Mouse (Mus musculus): ENCODE measurements around the gene Nckap5. TPM values are rescaled to one million over a fixed set of nuclear protein-coding genes. Genes with fewer than 3 reads are reported as not detected.

The Nckap5 gene
- polyA plus RNA-seq, 1 experiment = not detected

DNA sequence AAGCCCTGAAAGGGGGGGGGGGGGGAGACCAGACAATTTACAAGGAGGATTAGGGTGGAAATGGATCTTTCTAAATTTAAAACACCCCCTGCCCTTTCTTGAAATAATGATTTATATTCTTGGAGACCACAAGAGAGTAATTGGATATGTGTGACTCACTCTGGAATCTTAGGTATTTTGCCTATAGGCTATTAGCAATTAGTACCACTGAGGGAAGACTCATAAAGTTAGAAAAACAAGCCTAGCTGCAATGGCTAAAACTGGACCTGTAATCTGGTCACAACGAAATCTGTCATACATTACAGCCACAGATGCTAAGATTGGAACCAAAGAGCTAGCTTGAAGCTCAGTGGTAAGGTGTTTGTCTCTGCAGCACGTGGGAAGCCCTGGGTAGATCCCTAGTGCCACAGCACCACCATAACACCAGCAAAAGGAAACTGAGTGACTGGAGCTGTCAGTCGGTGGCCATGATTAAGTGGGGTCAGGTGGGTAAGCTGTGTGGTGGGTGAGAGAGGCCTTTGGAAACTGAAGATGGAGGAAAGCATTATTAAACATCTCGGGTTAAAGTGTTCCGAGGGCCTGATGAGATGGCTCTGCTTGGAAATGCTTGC lies 318.7 kb downstream of the Nckap5 start:
- TF ChIP-seq GATA1 (IDR thresholded peaks at IDR 0.05; ENCODE audit: low read length) = no peak

GRCm38 (mm10) chr1:126504717-126505116 lies 325.9 kb downstream of the Nckap5 start:
- no peak for TF ChIP-seq GATA1 (IDR thresholded peaks at IDR 0.05; ENCODE audit: low read length)

DNA sequence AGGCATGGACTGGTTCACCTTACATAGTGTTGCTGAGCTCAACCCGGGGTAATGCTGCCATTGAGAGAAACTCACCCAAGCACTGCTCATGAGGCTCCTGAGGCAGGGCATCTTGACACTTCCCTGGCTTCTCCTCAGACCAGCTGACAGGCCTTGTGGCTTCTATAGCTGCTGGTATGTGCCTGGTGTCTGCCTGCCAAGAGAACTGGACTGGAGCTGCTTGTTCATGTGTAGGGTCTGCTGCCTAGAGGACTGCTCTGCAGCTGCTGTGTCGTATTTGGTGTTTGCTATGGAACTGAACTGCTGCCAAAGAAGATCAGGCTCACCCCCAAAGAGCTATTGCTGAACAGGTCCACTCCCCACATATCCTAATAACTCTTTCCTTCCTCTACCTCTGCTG lies 327.9 kb downstream of the Nckap5 start:
- TF ChIP-seq GATA1 (IDR thresholded peaks at IDR 0.05; ENCODE audit: low read length) = no peak

GRCm38 (mm10) chr1:126496722-126497121 lies 333.9 kb downstream of the Nckap5 start:
- TF ChIP-seq GATA1 (IDR thresholded peaks at IDR 0.05; ENCODE audit: low read length) = no peak

GRCm38 (mm10) chr1:126492206-126493071 lies 338.2 kb downstream of the Nckap5 start:
- no peak for TF ChIP-seq GATA1 (IDR thresholded peaks at IDR 0.05; ENCODE audit: low read length)

DNA sequence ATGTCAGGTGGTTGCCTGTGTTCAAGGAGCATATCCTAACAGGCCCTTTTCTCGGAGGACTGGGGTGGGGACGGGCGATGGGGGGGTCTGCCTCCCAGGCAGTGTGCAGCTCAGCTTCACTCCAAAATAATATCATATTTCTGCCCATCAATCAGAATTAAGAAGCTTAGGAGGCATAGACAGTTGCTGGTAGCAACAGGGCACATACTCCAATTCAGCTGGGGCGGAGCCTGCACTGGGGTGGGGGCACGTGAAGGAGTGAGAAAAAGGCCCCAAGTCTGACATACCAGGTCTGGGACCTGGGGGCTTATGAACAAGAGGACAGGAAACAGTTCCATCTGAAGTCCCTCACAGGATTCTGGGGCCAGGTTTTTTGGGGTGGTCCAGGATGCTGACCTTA lies 339.2 kb downstream of the Nckap5 start:
- no peak for TF ChIP-seq GATA1 (IDR thresholded peaks at IDR 0.05; ENCODE audit: low read length)

DNA sequence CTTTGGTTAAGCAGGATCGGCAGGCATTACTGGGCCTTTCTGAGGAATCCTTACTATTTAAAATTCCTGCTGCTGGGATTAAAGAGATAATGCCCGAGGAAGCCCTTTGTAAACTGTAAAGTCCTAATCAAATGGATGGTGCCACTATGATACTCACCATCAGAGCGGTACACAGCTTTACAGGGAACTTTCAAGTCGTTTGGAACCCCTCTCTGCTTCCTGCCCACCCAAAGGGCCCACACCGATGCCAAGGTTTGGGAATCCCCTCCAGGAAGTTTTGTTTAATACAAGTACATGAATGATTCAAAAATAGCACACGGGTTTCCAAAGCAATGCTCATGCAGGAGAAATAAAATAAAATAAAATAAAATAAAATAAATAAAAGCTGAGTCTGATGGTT lies 340.3 kb downstream of the Nckap5 start:
- no peak for TF ChIP-seq GATA1 (IDR thresholded peaks at IDR 0.05; ENCODE audit: low read length)

DNA sequence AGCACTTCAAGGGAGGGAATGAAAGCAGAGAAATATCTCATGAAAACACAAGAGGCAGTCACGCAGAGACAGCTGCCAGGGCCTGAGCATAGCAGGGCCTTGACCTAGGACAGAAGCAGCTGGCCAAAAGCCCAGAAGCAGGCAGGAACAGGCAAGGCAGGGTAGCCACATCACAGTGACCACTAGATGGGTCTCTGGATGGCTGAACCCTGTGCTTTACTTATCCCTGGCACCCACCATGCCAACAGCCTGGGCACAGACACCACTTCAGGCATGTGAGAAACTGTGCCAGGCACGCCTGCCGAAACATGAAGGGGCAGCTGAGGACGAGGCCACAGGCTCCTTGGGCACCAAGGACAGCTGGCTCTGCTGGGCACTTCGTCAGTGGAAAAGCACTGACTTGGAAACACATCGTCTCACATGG lies 345.9 kb downstream of the Nckap5 start:
- no peak for TF ChIP-seq GATA1 (IDR thresholded peaks at IDR 0.05; ENCODE audit: low read length)

- no peak for TF ChIP-seq GATA1 (IDR thresholded peaks at IDR 0.05; ENCODE audit: low read length)
Measured at GRCm38 (mm10) chr1:126483665-126484064, 346.9 kb downstream of the Nckap5 start.

DNA sequence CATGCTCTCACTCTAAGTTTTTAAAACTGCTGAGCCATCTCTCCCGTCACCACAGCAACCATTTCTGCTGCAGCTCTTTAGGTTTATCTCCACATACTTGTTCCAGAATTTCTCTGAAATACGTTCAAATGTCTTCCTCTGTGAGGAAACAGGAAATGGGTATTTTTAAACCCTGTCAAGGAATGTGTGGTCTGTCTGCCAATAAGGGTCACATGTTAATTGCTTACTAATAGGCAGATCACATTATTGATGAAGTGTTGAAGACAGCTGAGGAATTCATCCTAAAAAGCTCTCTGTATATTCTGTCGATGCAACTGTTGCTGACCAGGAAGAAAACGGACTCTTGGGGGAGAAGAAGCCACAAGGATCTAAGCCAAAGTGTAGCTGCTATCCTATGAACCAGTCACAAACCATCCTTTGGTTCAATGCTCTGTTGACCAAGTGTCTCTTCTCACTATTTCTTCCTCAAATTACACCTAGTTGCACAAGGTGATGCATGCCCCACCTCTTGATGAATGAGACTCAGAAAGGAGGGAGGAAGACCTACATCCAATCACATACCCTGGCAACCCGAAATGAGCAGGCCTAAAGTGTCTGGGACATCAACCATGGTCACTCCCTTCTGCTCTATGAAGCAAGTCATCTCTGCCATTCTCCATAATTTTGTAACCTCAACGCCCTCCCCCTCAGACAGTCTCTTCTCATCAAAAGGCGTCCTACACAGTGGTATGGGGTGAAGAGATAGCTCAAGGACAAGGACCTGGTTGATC lies 349.0 kb downstream of the Nckap5 start:
- no peak for TF ChIP-seq GATA1 (IDR thresholded peaks at IDR 0.05; ENCODE audit: low read length)

GRCm38 (mm10) chr1:126473044-126473443 lies 357.6 kb downstream of the Nckap5 start:
- TF ChIP-seq GATA1 (IDR thresholded peaks at IDR 0.05; ENCODE audit: low read length) = no peak

- no peak for TF ChIP-seq GATA1 (IDR thresholded peaks at IDR 0.05; ENCODE audit: low read length)
Measured at GRCm38 (mm10) chr1:126471419-126471818, 359.2 kb downstream of the Nckap5 start.

DNA sequence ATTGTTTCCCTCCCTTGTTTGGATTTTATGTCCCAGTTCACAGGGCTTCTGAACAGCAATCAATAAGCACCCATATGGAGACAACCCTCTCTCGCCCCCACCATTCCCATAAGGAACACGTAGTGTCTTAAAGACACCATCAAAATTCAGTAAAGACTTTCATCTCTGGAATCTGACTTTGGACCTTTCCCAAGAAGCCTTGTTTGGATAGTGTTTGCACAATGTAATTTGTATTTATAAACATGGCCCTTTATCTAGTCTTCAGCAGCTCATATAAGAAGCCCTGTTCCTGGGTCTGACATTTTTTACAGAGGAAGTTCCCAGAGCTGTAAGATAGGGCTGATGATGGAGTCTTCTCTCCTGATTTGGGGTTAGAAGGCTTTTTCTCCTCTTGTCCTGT lies 359.7 kb downstream of the Nckap5 start:
- no peak for TF ChIP-seq GATA1 (IDR thresholded peaks at IDR 0.05; ENCODE audit: low read length)

DNA sequence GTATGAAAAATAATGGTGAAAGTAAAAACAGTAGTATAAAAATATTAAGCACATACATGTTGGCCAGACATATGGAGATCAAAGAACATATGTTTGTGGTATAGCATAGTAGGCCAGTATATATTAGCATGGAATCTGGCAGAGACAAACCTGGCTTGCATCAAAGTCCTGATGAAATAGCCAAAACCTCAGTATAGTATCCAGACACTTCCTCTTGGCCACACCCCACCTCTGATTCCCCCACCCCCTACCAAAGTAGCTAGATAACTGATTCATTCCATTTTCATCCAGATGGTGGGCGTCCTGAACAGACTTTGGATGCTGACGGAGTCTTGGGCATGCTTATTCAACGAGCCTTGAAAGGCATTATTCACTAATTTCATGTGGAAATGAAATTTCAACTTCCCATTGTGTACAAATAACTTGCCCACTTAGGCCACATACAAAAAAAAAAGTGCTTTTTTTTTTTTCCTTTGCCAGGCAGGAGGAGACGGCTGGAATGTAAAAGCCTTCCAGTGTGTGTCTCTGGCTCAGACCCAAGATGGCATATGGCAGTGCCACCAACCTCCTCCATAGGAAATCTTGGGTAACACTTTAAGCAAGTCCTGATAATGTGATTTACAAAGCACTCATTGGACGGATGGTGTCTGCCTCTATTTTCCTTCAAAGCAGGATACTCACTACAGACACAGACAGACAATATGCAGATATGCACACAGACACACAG lies 360.6 kb downstream of the Nckap5 start:
- no peak for TF ChIP-seq GATA1 (IDR thresholded peaks at IDR 0.05; ENCODE audit: low read length)

DNA sequence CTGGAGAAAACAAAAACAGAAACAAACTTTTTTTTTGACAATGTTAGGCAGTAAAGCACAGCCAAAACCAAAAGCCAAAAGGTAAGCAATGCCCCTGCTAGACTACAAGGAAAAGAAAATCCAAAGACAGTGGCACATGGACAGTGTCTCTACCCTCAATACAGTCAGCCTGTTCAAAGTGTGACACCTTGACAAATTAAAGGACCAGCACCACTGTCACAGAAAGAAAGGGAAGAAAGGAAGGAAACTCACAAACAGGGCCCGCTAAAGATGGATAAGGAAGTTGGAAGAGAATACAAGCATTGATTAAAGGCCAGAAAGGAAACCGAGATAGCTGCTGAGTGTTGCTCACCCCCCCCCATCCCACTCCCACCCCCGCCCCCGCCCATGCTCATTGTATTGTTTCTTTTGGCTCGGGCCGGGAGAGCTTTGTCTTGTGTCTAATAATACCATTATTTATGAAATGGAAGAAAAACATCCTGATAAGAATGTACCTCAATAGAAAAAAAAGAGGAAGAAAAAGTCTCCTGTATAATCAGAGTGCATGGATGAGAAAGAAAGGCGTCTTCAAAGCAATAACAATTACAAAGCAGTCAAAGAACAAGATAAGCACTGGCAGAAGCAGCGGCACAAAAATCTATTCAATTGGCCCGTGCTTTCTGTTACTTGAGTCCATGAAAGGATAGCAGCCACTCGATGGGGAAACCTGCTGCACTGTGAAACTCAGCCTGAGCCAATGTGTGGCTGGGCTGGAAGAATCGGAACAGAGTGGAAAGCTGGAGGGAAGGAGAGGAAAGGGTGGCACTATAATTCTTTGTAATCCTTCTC lies 368.9 kb downstream of the Nckap5 start:
- no peak for TF ChIP-seq GATA1 (IDR thresholded peaks at IDR 0.05; ENCODE audit: low read length)

All from G1E-ER4 (cell line).